Mouse (Mus musculus) cortical plate, adult 2 months (tissue): ENCODE measurements at regions not wholly inside any gene's neighbourhood (a gene's known extent, or its start where the extent isn't known, plus 50 kb on each side); places are given as distances from the start of the nearest gene placed in this dataset.

Experiments
- CTCF ChIP-seq: fragments of 200-500 bp; IDR thresholded peaks from 2 replicates; pipeline ENCODE4 v1.5.1; 2011; ENCODE audit warnings: mild to moderate bottlenecking, control low read depth, low read length; ENCODE audit not compliant: insufficient read depth; ENCODE audit errors: extremely low read depth
- POLR2A ChIP-seq: fragments of 200-500 bp; IDR thresholded peaks from 2 replicates; pipeline ENCODE4 v1.6.1; 2011; ENCODE audit warnings: mild to moderate bottlenecking, low read length, control low read depth; ENCODE audit not compliant: insufficient read depth; ENCODE audit errors: extremely low read depth

DNA sequence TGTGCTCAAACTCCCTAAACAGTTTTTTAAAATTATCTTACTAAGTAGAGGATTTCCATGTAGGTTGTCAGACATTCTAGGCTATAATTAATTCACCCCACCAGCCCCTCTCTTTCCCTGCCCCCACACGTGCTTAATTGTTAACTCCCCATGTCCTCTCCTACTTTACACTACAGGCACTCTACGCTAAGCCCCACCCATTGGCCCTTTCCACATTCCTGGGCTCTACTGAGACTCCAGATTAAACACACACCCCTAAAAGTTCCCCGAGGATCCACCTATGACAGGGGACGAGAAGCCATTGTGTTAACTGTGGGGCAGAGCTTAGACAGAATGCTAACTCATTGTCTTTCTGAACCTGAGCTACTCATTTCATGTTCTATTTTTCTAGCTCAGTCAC lies 74.3 kb downstream of the Fam161a start:
- TF ChIP-seq CTCF (no peak), POLR2A (no peak)
